Mouse (Mus musculus) midbrain, embryonic 12.5 days (tissue): ENCODE results near the gene Wfdc11. TPM values are rescaled to one million over a fixed set of nuclear protein-coding genes. Genes with fewer than 3 reads are reported as not detected.
"Not testable (repeated sequence)": the region's sequence is repeated elsewhere in the genome, so short reads cannot be mapped to it uniquely, and the experiment has no call there.

Experiments used
- ATAC-seq: fragments of 200-750 bp; cut with Nextera tagmentation; 2 replicates; pipeline ENCODE4 v1.8.0; 2017; ENCODE audit warnings: low read depth, moderate TSS enrichment, moderate library complexity; ENCODE audit not compliant: low FRiP score
- H3K27ac ChIP-seq: fragments of 300-500 bp; sonication (generic); replicated peaks from 2 replicates; pipeline ENCODE4 v1.5.1; 2016; ENCODE audit warnings: mild to moderate bottlenecking
- H3K27me3 ChIP-seq: fragments of 300-500 bp; sonication (generic); 2 replicates; pipeline ENCODE4 v1.6.1; 2016; ENCODE audit warnings: mild to moderate bottlenecking
- H3K36me3 ChIP-seq: fragments of 300-500 bp; sonication (generic); 2 replicates; pipeline ENCODE4 v1.6.1; 2016
- H3K4me1 ChIP-seq: fragments of 300-500 bp; sonication (generic); 2 replicates; pipeline ENCODE4 v1.6.1; 2016
- H3K4me2 ChIP-seq: fragments of 300-500 bp; sonication (generic); replicated peaks from 2 replicates; pipeline ENCODE4 v1.6.1; 2016; ENCODE audit warnings: mild to moderate bottlenecking, moderate library complexity
- H3K4me3 ChIP-seq: fragments of 300-500 bp; sonication (generic); 2 replicates; pipeline ENCODE4 v1.5.1; 2016; ENCODE audit warnings: mild to moderate bottlenecking
- H3K9ac ChIP-seq: fragments of 300-500 bp; sonication (generic); replicated peaks from 2 replicates; pipeline ENCODE4 v1.6.1; 2016; ENCODE audit warnings: mild to moderate bottlenecking, moderate library complexity
- H3K9me3 ChIP-seq: fragments of 300-500 bp; sonication (generic); 2 replicates; pipeline ENCODE4 v1.6.1; 2016; ENCODE audit warnings: mild to moderate bottlenecking
- WGBS: fragments of 180-500 bp; shearing (Covaris S2); methylation state at CpG from one replicate; pipeline ENCODE4 v1.1.7; 2016; 5-methylcytosine and 5-hydroxymethylcytosine counted together
- polyA plus RNA-seq: library from polyadenylated mRNA; unstranded; fragments of >200 nt; fragmentation: Nextera tagmentation; extraction: Ambion mirVana; gene quantifications from 2 replicates; pipeline ENCODE4 v1.2.1, GENCODE M21; 2016

Gene Wfdc11
- polyA plus RNA-seq, 1 experiment from 2014 or later: not detected

DNA sequence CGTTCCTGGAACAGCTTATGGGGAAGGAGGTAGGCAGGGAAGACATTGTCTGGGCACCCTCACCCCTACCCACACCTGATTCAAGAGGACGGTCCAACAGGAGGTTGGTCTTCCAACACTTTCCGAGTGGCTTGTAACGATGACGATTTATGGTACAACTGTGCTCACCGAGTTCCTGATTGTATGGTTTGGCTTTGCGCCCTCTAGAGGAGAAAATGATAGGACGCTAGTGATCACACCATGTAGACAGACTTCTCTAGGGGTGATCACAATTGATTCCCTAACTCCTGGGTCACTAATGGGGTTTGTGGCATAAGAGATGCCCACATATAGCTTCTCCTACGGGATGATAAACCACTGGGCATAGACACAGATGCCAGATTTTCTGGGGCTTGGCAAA, 38.6 kb downstream of the Wfdc11 start:
- Histone ChIP-seq H3K9me3 (no peaks in the 10 kb centered on the region), H3K9ac (no peak overlapping the region), H3K36me3 (no peaks in the 10 kb centered on the region), H3K27ac (no peak overlapping the region), H3K4me2 (no peak overlapping the region), H3K27me3 (no peaks in the 10 kb centered on the region), H3K4me3 (no peak overlapping the region), H3K4me1 (no peaks in the 10 kb centered on the region)
- 87% methylated on average over 9 of the region's 9 CpGs for WGBS
- ATAC-seq: no peak

DNA sequence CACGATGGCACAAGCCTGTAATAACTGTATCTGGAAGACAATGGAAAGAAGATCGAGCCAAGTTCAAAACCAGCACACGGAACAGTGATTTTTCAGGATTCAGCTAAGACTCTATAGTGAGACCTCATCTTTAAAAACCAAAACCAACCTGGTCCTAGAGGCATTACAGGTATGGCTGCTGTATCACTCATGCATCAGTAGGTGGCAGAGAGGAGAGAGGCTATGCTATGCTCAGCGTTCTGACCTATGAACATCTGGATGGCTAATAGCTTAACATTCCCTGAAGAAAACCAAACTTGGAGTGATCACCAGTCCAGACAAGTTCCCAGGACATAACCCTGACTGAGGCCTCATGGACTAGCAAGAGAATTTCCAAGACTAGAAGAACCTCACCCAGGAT, 52.1 kb downstream of the Wfdc11 start:
- H3K27me3 ChIP-seq: no peaks in the 10 kb centered on the region
- H3K4me1 ChIP-seq: no peaks in the 10 kb centered on the region
- H3K4me2 ChIP-seq: no peak overlapping the region
- 87% methylated on average over 4 of the region's 4 CpGs for WGBS
- H3K36me3 ChIP-seq: no peaks in the 10 kb centered on the region
- H3K4me3 ChIP-seq: no peak overlapping the region
- H3K9ac ChIP-seq: no peak overlapping the region
- H3K27ac ChIP-seq: no peak overlapping the region
- no peak for ATAC-seq
- no peaks in the 10 kb centered on the region for H3K9me3 ChIP-seq

DNA sequence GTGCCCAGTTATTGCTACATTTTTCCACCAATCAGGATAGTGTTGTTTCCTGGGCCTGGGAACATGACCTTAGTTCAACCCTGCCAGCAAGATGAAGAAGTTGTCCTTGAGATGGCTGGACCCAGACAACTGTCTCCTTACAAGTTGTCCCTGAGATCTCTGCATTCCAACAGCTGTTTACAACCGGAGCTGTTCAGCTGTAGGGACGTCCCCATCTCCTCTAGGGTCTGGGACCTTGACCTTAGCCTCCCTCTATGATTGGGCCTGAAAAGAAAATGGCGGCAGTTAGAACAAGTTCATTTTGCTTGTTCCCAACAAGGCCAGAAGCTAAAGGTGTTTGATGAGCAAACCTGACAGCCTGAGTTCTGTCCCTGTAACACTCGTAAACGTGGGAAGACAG, 54.8 kb downstream of the Wfdc11 start:
- Histone ChIP-seq H3K9ac (no peak overlapping the region), H3K27ac (no peak overlapping the region), H3K9me3 (no peaks in the 10 kb centered on the region), H3K4me3 (no peak overlapping the region), H3K4me2 (no peak overlapping the region), H3K27me3 (no peaks in the 10 kb centered on the region), H3K36me3 (no peaks in the 10 kb centered on the region), H3K4me1 (no peaks in the 10 kb centered on the region)
- WGBS: 87% methylated on average over 5 of the region's 5 CpGs
- no peak for ATAC-seq

DNA sequence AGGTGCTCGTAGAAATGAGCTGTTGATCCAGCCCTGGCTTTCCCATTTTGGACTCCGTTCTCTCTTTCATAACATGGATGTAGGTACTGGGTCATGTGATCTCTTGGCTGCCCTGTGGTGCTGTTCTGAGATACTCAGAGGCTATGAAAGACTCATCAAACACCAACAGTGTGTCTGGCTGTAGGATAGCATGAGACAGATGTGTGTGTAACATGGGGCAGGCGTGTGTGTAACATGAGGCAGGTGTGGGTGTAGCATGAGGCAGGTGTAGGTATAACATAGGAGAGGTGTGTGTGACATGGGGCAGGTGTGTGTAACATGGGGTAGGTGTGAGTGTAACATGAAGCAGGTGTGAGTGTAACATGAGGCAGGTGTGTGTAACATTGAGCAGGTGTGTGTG, 58.5 kb downstream of the Wfdc11 start:
- ATAC-seq: no peak
- no peak overlapping the region for H3K27ac ChIP-seq
- WGBS: 95% methylated on average over 3 of the region's 3 CpGs
- no peaks in the 10 kb centered on the region for H3K4me1 ChIP-seq
- H3K36me3 ChIP-seq: no peaks in the 10 kb centered on the region
- no peak overlapping the region for H3K9ac ChIP-seq
- H3K9me3 ChIP-seq: no peaks in the 10 kb centered on the region
- no peak overlapping the region for H3K4me2 ChIP-seq
- H3K4me3 ChIP-seq: no peak overlapping the region
- no peaks in the 10 kb centered on the region for H3K27me3 ChIP-seq

DNA sequence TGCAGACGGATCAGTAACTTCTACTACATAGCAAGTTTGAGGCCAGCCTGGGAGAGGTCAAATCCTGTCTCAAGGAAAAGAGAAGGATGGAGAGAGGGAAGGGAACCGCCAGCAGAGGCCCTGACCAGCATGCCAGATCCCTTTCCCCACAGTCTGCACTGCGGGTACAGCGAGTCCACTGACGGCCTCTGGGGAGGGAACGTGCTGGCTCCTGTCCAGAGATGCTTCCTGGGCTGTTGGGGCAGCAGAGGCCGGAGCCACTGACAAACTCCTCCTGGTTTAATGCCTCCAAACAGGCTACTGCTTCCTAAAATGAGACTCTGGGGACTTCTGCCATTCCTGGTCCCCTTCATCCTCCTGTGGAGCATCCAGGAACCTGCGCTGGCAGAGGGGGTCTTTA, 60.4 kb downstream of the Wfdc11 start, which contains the start of the genes Wfdc6b and Wfdc8:
Gene Wfdc6b, plus strand, starts transcription at position 52 of the 400 bp plus-strand sequence.
Gene Wfdc8, minus strand, starts transcription at position 156 of the 400 bp plus-strand sequence.
- H3K27me3 ChIP-seq, ATAC-seq, H3K9ac ChIP-seq, H3K9me3 ChIP-seq, H3K27ac ChIP-seq, H3K4me1 ChIP-seq, H3K4me2 ChIP-seq, H3K4me3 ChIP-seq, H3K36me3 ChIP-seq: not testable (repeated sequence)
- WGBS: 69% methylated on average over 8 of the region's 8 CpGs

Other genes starting within 250 kb of the Wfdc11 start
- 10.5 and 11.3 TPM in 2 replicates for gene Sdc4, start 230.2 kb downstream of the Wfdc11 start, polyA plus RNA-seq
- 68.8 and 69.6 TPM in 2 replicates for gene Sys1, start 217.1 kb downstream of the Wfdc11 start, polyA plus RNA-seq
- 3.8 and 6.9 TPM in 2 replicates for gene Gm20458, start 213.1 kb downstream of the Wfdc11 start, polyA plus RNA-seq
- gene Trp53tg5, start 200.4 kb downstream of the Wfdc11 start, polyA plus RNA-seq: 0.19 TPM in 1 of 2 replicates, not detected in the other
- gene Dbndd2, start 188.0 kb downstream of the Wfdc11 start, polyA plus RNA-seq: 4.7 and 6.0 TPM in 2 replicates
- gene Pigt, start 176.6 kb downstream of the Wfdc11 start, polyA plus RNA-seq: 46.2 and 48.7 TPM in 2 replicates
- gene Wfdc2, start 111.7 kb downstream of the Wfdc11 start, polyA plus RNA-seq: 15.3 and 16.4 TPM in 2 replicates
- gene Spint3, start 100.6 kb downstream of the Wfdc11 start, polyA plus RNA-seq: not detected in 2 replicates
- not detected in 2 replicates for gene Wfdc6a, start 88.6 kb downstream of the Wfdc11 start, polyA plus RNA-seq
- not detected in 2 replicates for gene Eppin, start 80.5 kb downstream of the Wfdc11 start, polyA plus RNA-seq
- gene Wfdc6b, start 60.6 kb downstream of the Wfdc11 start, polyA plus RNA-seq: not detected in 2 replicates
- not detected in 2 replicates for gene Wfdc8, start 60.5 kb downstream of the Wfdc11 start, polyA plus RNA-seq
- not detected in 2 replicates for gene Wfdc16, start 35.3 kb downstream of the Wfdc11 start, polyA plus RNA-seq
- gene Wfdc10, start 18.0 kb downstream of the Wfdc11 start, polyA plus RNA-seq: not detected in 2 replicates
- gene Wfdc9, start 17.5 kb downstream of the Wfdc11 start, polyA plus RNA-seq: not detected in 2 replicates
- not detected in 2 replicates for gene Wfdc13, start 11.0 kb upstream of the Wfdc11 start, polyA plus RNA-seq
- not detected in 2 replicates for gene Spint4, start 24.4 kb upstream of the Wfdc11 start, polyA plus RNA-seq
- gene Spint5, start 41.2 kb upstream of the Wfdc11 start, polyA plus RNA-seq: not detected in 2 replicates
- 0.93 and 1.1 TPM in 2 replicates for gene Wfdc3, start 71.8 kb upstream of the Wfdc11 start, polyA plus RNA-seq
- 87.6 and 90.0 TPM in 2 replicates for gene Dnttip1, start 71.9 kb upstream of the Wfdc11 start, polyA plus RNA-seq
- gene Ube2c, start 95.8 kb upstream of the Wfdc11 start, polyA plus RNA-seq: 438 and 455 TPM in 2 replicates
- gene Tnnc2, start 105.9 kb upstream of the Wfdc11 start, polyA plus RNA-seq: 0.52 and 0.77 TPM in 2 replicates
- gene Snx21, start 111.7 kb upstream of the Wfdc11 start, polyA plus RNA-seq: 14.4 and 18.3 TPM in 2 replicates
- gene Acot8, start 130.8 kb upstream of the Wfdc11 start, polyA plus RNA-seq: 13.4 and 16.5 TPM in 2 replicates
- 10.8 and 12.1 TPM in 2 replicates for gene Zswim3, start 131.0 kb upstream of the Wfdc11 start, polyA plus RNA-seq
- gene Zswim1, start 148.6 kb upstream of the Wfdc11 start, polyA plus RNA-seq: 23.8 and 25.0 TPM in 2 replicates
- gene Spata25, start 154.4 kb upstream of the Wfdc11 start, polyA plus RNA-seq: 0.24 TPM in 1 of 2 replicates, not detected in the other
- 98.8 and 101 TPM in 2 replicates for gene Ctsa, start 158.8 kb upstream of the Wfdc11 start, polyA plus RNA-seq
- 4.4 and 5.2 TPM in 2 replicates for gene Neurl2, start 159.4 kb upstream of the Wfdc11 start, polyA plus RNA-seq
- gene Pltp, start 183.6 kb upstream of the Wfdc11 start, polyA plus RNA-seq: 90.2 and 113 TPM in 2 replicates
- 87.0 and 96.9 TPM in 2 replicates for gene Pcif1, start 205.2 kb upstream of the Wfdc11 start, polyA plus RNA-seq
- gene Zfp335, start 237.7 kb upstream of the Wfdc11 start, polyA plus RNA-seq: 17.5 and 17.7 TPM in 2 replicates